Mouse (Mus musculus) right cerebral cortex, postnatal 36 days (tissue): ENCODE measurements around the gene H2afy.
A peak's percentile ranks its signal among the peaks of the same experiment; 100 is the strongest.

Source experiments
- DNase-seq, 2 experiments: peaks; one replicate each; pipeline ENCODE4 v3.0.0; 2022; ENCODE audit warnings: low spot score in 2 of 2, mixed read lengths in 1 of 2

Gene H2afy

GRCm38 (mm10) chr13:56145523-56145922 is 9.4 kb upstream of the H2afy start:
- no peak for DNase-seq

- DNase-seq: no peak
Observed at GRCm38 (mm10) chr13:56144021-56144420, 7.9 kb upstream of the H2afy start.

- DNase-seq: no peak
Observed at GRCm38 (mm10) chr13:56143151-56143513, 7.0 kb upstream of the H2afy start.

- no peak for DNase-seq
Observed at GRCm38 (mm10) chr13:56142382-56143150, 6.4 kb upstream of the H2afy start.

GRCm38 (mm10) chr13:56139167-56139751 is 3.1 kb upstream of the H2afy start:
- no peak for DNase-seq

GRCm38 (mm10) chr13:56135231-56136052 is 719 bp downstream of the H2afy start:
- DNase-seq: peak; percentile 83 to 84

- DNase-seq: no peak
Observed at GRCm38 (mm10) chr13:56134631-56135181, 1.5 kb downstream of the H2afy start.

- DNase-seq: no peak
Observed at GRCm38 (mm10) chr13:56134031-56134430, 2.1 kb downstream of the H2afy start.

- no peak for DNase-seq
Observed at GRCm38 (mm10) chr13:56132941-56133340, 3.2 kb downstream of the H2afy start.

GRCm38 (mm10) chr13:56132326-56132936 is 3.7 kb downstream of the H2afy start:
- DNase-seq: no peak

- DNase-seq: no peak
Observed at GRCm38 (mm10) chr13:56130544-56130943, 5.6 kb downstream of the H2afy start.

- DNase-seq: no peak
Observed at GRCm38 (mm10) chr13:56129578-56129977, 6.6 kb downstream of the H2afy start.

- no peak for DNase-seq
Observed at GRCm38 (mm10) chr13:56129014-56129413, 7.1 kb downstream of the H2afy start.

- no peak for DNase-seq
Observed at GRCm38 (mm10) chr13:56125632-56126031, 10.5 kb downstream of the H2afy start.

GRCm38 (mm10) chr13:56123075-56123474 is 13.1 kb downstream of the H2afy start:
- no peak for DNase-seq

GRCm38 (mm10) chr13:56117991-56118765 is 18.0 kb downstream of the H2afy start:
- DNase-seq: no peak

- no peak for DNase-seq
Observed at GRCm38 (mm10) chr13:56115906-56116305, 20.3 kb downstream of the H2afy start.

GRCm38 (mm10) chr13:56115386-56115785 is 20.8 kb downstream of the H2afy start:
- DNase-seq: no peak

GRCm38 (mm10) chr13:56113431-56114248 is 22.5 kb downstream of the H2afy start:
- DNase-seq: no peak

GRCm38 (mm10) chr13:56112980-56113379 is 23.2 kb downstream of the H2afy start:
- DNase-seq: peak in 1 of 2 experiments; percentile 50
